Mouse (Mus musculus) left cerebral cortex, adult 18-20 months (tissue): ENCODE results near the gene Fkrp. TPM values are rescaled to one million over a fixed set of nuclear protein-coding genes. Genes with fewer than 3 reads are reported as not detected.

Experiments used
- DNase-seq, 2 experiments: peaks; one replicate each; pipeline ENCODE4 v3.0.0; 2021 to 2022; ENCODE audit warnings: low spot score in 2 of 2, mixed read lengths in 1 of 2
- total RNA-seq, 2 experiments: library from RNA; stranded (reverse); gene quantifications; 2 replicates each; pipeline ENCODE4 v1.2.3; 2021

The Fkrp gene
- total RNA-seq, 2 experiments from 2014 or later, result 51.3 to 56.2 TPM

- no peak for DNase-seq
These were observed 21.6 kb upstream of the Fkrp start for GRCm38 (mm10) chr7:16837916-16838803.

- no peak for DNase-seq
These were observed 13.9 kb upstream of the Fkrp start for GRCm38 (mm10) chr7:16830449-16830848.

DNA sequence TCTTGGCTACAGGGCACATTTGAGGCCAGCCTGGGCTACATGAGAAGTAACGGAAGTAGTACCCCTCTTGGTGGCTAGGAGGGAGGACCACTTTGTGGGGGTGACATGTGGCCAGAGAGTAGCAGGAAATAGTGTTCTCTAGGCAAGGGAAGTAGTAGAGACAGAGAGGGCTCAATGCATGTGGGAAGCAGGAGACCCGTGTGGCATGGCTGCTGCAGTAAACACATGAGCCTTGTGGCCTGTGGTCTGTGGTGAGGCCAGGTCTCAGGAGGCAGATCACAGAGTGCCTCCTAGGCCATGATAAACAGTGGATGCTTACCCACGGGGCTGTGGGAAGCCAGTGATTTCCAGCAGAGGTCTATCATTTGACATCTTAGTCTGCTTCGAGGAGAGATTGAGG, 10.7 kb upstream of the Fkrp start:
- DNase-seq, result no peak

DNA sequence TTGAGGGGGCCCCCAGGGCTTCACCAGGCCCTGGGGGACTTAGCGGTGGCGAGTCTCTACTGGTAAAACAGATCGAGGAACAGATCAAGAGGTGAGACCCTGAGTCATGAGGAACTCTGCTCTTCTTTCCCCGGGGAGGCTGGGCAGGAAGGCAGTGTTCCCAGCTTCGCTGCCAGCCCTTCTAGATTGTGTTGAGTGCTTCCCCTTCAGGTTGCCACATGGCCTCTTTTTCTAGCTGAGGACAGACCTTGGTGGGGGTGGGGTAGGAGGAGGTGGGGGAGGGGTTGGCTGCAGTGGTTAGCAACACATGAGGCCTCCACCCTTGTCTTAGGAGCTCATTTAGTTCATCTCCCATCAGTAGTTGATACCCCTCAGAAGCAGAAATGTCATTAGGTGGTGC, 10.0 kb upstream of the Fkrp start:
- no peak for DNase-seq

DNA sequence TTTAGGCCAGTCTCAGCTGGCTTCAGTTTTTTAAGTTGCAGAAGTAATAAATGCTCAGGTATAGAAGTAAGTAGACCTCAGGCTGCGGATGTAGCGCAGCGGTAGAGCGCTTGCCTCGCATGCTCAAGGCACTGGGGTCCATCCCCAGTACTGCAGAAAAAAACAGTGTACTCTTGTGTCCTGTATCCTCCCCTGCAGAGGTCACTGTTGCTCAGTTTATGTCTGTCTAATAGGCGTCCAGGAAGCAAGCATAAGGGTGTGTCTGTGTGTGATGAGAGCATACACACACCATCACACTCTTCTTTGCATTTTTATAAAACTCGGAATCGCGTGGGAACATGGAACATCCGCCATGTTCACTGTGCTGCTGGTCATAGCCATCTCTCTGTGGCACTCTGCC, 9.3 kb upstream of the Fkrp start:
- no peak for DNase-seq

- DNase-seq, result peak; percentile 84 to 92
These were observed 7.2 kb upstream of the Fkrp start for GRCm38 (mm10) chr7:16823734-16824133.

DNA sequence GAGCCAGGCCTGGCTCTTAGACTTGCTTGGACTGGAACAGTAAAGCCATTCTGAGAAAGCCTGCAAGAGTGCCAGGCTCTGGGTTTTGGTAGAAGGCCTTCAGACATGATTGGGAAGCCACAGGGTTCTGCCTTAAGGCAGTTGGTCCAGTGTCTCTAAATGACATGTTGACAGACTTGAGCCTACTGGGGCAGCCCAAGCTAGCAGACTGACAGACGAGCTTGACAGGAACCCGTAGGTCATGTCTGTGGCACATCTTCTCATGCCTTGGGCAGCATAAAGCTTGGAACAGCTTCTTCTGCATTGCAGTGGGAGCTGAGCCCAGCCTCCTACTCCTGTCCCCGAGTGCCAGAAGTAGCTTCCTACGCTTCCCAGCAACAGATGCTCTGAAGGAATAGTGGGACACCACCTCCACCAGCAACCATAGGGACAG, 5.2 kb upstream of the Fkrp start:
- DNase-seq, result peak; percentile 78 to 85

DNA sequence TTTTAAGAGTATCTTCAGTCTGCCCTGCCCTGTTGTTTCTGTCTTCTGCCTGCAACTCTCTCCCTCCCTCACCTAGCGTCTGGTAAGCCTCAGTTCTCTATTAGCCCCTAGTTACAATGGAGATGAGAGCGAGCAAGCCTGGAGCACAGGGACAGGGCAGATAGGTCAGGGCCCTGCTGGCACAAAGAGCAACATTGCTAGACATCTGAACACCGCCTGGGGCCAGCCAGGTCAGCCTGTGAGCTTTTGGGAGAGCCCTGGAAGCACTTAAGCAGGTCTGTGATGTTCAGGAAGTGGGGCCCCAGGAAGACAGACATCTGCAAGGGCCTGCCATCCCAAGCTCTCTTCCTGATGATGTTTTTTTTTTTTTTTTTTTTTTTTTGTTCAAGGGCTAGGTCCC, 4.6 kb upstream of the Fkrp start:
- no peak for DNase-seq

GRCm38 (mm10) chr7:16820271-16820763, 3.8 kb upstream of the Fkrp start:
- DNase-seq, result no peak

- no peak for DNase-seq
These were observed 3.3 kb upstream of the Fkrp start for GRCm38 (mm10) chr7:16819794-16820193.

GRCm38 (mm10) chr7:16817693-16818092, 1.2 kb upstream of the Fkrp start:
- peak in 1 of 2 experiments; percentile 57 for DNase-seq

GRCm38 (mm10) chr7:16816078-16816474, 456 bp downstream of the Fkrp start:
- peak; percentile 68 to 85 for DNase-seq

DNA sequence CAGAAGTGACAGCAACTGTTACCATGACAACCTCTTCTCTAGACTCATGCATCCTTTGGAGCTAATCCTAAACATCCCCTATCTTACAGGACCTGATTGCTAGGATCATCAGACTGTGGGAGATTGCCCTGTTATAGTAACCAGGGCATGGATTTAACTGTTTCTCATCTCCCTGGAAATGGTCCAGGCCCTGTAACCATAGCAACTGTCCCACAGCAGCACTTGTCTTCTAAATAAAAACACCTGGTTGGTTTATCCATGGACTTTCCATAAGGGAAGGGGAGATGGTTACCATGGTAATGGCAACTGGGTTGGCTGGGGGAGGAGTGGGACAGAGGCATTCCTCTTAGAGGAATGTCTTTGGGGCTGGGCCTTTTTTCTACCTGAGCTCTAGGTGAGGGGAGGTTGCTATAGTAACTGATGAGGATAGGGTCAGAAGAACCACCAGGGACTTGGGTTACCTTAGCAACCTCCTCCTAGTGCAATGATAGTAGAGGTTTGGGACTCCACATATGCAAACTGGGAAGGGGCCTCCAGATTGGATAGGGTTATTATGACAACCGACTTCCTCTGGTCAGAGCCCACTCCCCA, 1.1 kb downstream of the Fkrp start, which contains the start of gene Strn4:
Gene Strn4, plus strand, starts transcription at position 539 of the 591 bp plus-strand sequence.
- DNase-seq, result no peak

- DNase-seq, result no peak
These were observed 4.0 kb downstream of the Fkrp start for GRCm38 (mm10) chr7:16812505-16812904.

GRCm38 (mm10) chr7:16811649-16812070, 4.9 kb downstream of the Fkrp start:
- DNase-seq, result no peak

- DNase-seq, result peak; percentile 63 to 68
These were observed 5.4 kb downstream of the Fkrp start for GRCm38 (mm10) chr7:16810920-16811648.

- no peak for DNase-seq
These were observed 6.1 kb downstream of the Fkrp start for GRCm38 (mm10) chr7:16810399-16810919.

DNA sequence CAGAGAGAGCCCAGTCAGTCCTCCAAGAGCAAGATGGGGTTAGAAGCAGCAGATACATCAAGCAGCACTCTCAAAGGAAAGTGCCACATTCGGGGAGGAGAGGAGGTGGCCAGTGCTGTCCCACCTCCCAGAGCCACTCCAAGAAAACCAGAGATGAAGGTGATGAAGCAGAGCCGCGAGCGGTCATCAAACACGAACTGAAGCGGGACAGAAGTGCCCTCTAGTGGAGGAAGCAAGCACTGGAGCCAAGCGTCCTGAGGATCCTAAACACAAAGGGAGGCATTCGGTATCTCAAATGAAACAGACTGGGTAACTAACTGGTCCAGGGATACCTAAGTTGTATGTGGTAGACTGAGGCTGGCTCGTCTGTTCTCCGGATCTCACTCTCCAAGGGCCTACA, 6.8 kb downstream of the Fkrp start:
- peak; percentile 81 to 82 for DNase-seq

GRCm38 (mm10) chr7:16808647-16809046, 7.9 kb downstream of the Fkrp start:
- DNase-seq, result no peak

DNA sequence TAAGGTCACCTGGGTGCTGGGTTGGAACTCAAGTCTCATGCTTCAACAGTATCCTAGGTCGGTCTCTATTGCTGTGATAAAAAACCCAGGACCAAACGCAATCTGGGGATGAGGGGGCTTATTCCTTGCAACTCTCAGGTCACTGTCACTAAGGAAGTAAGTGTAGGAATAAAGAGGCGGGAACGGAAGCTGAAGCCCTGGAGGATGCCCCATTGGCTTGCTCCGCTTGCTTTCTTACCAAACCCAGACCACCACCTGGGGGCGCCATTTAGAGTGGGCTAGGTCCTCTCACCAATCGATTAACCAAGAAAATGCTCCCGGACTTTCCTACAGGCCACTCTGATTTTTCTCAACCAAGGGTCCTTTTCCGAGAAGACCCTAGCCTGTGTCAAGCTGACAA, 8.6 kb downstream of the Fkrp start:
- no peak for DNase-seq

- no peak for DNase-seq
These were observed 12.0 kb downstream of the Fkrp start for GRCm38 (mm10) chr7:16804409-16805028.
